Mouse (Mus musculus) heart, embryonic 11.5 days (tissue): ENCODE results near the gene Ruvbl1. TPM values are rescaled to one million over a fixed set of nuclear protein-coding genes. Genes with fewer than 3 reads are reported as not detected.

Source experiments
- ATAC-seq: fragments of 200-750 bp; cut with Nextera tagmentation; replicated peaks from 2 replicates; pipeline ENCODE4 v1.8.0; 2017; ENCODE audit warnings: moderate library complexity; ENCODE audit not compliant: insufficient number of reproducible peaks, low FRiP score, low TSS enrichment
- H3K27ac ChIP-seq: fragments of 300-500 bp; sonication (generic); 2 replicates; pipeline ENCODE4 v1.5.1; 2014; ENCODE audit warnings: mild to moderate bottlenecking, low read depth, low read length
- H3K27me3 ChIP-seq: fragments of 300-500 bp; sonication (generic); 2 replicates; pipeline ENCODE4 v1.6.1; 2014; ENCODE audit warnings: mild to moderate bottlenecking, low read length, mixed read lengths; ENCODE audit not compliant: control insufficient read depth, insufficient read depth
- H3K36me3 ChIP-seq: fragments of 300-500 bp; sonication (generic); 2 replicates; pipeline ENCODE4 v1.6.1; 2014; ENCODE audit warnings: mild to moderate bottlenecking, low read length, moderate library complexity, mixed read lengths; ENCODE audit not compliant: control insufficient read depth, insufficient read depth
- H3K4me1 ChIP-seq: fragments of 300-500 bp; sonication (generic); 2 replicates; pipeline ENCODE4 v1.6.1; 2014; ENCODE audit warnings: low read length; ENCODE audit not compliant: control insufficient read depth, insufficient read depth
- H3K4me2 ChIP-seq: fragments of 300-500 bp; sonication (generic); 2 replicates; pipeline ENCODE4 v1.6.1; 2014; ENCODE audit warnings: mild to moderate bottlenecking, moderate library complexity
- H3K4me3 ChIP-seq: fragments of 300-500 bp; sonication (generic); 2 replicates; pipeline ENCODE4 v1.5.1; 2014; ENCODE audit warnings: low read depth, low read length
- H3K9ac ChIP-seq: fragments of 300-500 bp; sonication (generic); 2 replicates; pipeline ENCODE4 v1.6.1; 2014; ENCODE audit warnings: mild to moderate bottlenecking, low read depth, low read length, moderate library complexity
- H3K9me3 ChIP-seq: fragments of 300-500 bp; sonication (generic); replicated peaks from 2 replicates; pipeline ENCODE4 v1.6.1; 2016; ENCODE audit warnings: low read length; ENCODE audit not compliant: control insufficient read depth
- WGBS: fragments of 180-500 bp; shearing (Covaris S2); extraction: QIAGEN DNeasy Blood & Tissue Kit; methylation state at CpG from one replicate; pipeline ENCODE4 v1.1.7; 2014; ENCODE audit not compliant: insufficient replicate concordance; 5-methylcytosine and 5-hydroxymethylcytosine counted together
- polyA plus RNA-seq: library from polyadenylated mRNA; unstranded; fragments of >200 nt; fragmentation: Nextera tagmentation; extraction: Ambion mirVana; gene quantifications from 2 replicates; pipeline ENCODE4 v1.2.1, GENCODE M21; 2014

Gene Ruvbl1
- polyA plus RNA-seq, 1 experiment from 2014 or later = 92.5 TPM

DNA sequence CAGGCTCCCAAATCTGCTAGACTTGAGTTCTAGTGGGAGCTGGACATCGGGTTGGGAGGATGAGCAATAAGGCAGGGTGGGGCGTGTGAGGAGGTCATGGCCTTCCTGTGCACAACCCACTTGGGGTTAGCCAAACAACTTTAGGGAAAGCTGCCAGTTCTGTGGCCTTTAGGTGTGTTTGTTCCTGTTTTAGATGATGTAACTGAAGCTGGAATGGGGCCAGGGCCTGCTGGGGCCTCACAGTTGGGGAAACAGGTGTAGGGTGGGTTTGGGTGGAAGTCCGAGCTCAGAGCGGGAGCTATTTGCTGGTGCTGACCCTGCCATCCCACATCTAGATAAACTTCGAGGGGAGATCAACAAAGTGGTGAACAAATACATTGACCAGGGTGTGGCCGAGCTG lies 20.2 kb downstream of the Ruvbl1 start:
- Histone ChIP-seq H3K27me3 (no peaks in the 10 kb centered on the region), H3K4me2 (no peak overlapping the region), H3K9me3 (no peaks in the 10 kb centered on the region), H3K4me3 (no peak overlapping the region), H3K27ac (no peak overlapping the region), H3K4me1 (no peaks in the 10 kb centered on the region), H3K36me3 (peaks cover 16% of the 10 kb centered on the region), H3K9ac (no peak overlapping the region)
- no peak for ATAC-seq
- WGBS = 81% methylated on average over 6 of the region's 6 CpGs

DNA sequence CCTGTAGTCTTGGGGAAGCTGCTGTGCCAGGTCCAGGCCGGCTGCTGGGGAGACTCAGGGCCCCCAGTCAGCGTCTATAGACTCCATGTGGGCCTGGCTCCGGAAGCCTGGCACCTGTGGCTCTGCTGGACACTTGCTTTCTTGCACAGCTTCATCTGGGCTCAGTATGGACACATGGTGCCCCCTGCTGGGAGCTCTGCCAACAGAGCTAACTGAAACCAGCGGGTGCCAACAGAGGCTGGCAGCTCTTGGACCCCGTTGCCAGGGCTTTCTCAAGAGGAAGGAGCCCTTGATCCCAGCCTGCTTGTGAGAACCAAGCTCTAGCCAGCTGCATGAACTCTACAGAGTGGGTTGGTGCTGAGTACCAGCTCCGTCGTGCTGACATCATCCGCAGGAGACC lies 21.7 kb downstream of the Ruvbl1 start:
- no peak for ATAC-seq
- H3K36me3 ChIP-seq = peaks cover 22% of the 10 kb centered on the region
- no peak overlapping the region for H3K4me2 ChIP-seq
- no peak overlapping the region for H3K27ac ChIP-seq
- H3K9ac ChIP-seq = no peak overlapping the region
- H3K9me3 ChIP-seq = no peaks in the 10 kb centered on the region
- H3K4me3 ChIP-seq = no peak overlapping the region
- H3K4me1 ChIP-seq = no peaks in the 10 kb centered on the region
- H3K27me3 ChIP-seq = no peaks in the 10 kb centered on the region
- 95% methylated on average over 8 of the region's 8 CpGs for WGBS

DNA sequence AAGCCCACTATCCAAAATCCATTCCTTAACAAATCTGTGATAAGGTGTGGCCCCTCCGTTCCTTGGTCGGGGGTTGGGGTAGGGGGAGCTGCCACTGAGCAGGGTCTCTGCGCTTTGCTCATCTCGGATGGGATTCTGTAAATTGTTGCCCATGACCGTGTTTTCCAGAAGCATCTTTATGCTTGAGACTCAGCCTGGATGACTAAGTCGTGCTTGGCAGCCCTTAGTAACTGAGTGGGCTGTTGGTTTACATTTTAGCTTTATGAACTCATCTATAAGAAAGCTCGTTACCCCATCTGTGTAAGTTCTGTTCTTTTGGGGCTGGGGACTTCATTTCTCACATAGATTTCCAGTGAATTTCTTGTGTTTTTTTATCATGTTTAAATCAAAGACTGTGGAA lies 23.8 kb downstream of the Ruvbl1 start:
- no peak overlapping the region for H3K27ac ChIP-seq
- H3K27me3 ChIP-seq = no peaks in the 10 kb centered on the region
- 88% methylated on average over 7 of the region's 7 CpGs for WGBS
- H3K9ac ChIP-seq = no peak overlapping the region
- ATAC-seq = no peak
- H3K4me2 ChIP-seq = no peak overlapping the region
- no peaks in the 10 kb centered on the region for H3K9me3 ChIP-seq
- no peaks in the 10 kb centered on the region for H3K4me1 ChIP-seq
- H3K36me3 ChIP-seq = peaks cover 16% of the 10 kb centered on the region; the same call in 1 of the 2 replicates
- no peak overlapping the region for H3K4me3 ChIP-seq

DNA sequence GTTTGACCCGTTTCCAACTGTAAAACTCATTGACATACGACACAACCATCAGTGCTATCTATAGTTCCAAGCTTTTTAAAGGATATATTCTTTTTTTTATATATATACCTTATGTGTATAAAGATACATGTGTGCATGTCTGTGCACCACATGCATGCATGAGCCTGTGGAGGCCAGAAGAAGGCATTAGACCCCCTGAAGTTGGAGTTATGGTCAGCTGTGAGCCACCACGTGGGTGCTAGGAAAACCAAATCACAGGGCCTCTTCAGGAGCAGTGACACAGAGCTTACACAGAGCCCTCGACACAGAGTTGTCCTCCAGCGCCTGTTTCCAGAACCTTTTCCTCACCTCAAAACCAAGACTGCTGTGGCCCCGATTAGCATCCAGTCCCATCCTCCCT lies 24.6 kb downstream of the Ruvbl1 start:
- Histone ChIP-seq H3K36me3 (peaks cover 16% of the 10 kb centered on the region; the same call in 1 of the 2 replicates), H3K27me3 (no peaks in the 10 kb centered on the region), H3K27ac (no peak overlapping the region), H3K9ac (no peak overlapping the region), H3K4me3 (no peak overlapping the region), H3K9me3 (no peaks in the 10 kb centered on the region), H3K4me2 (no peak overlapping the region), H3K4me1 (no peaks in the 10 kb centered on the region)
- 76% methylated on average over 6 of the region's 6 CpGs for WGBS
- ATAC-seq = no peak

DNA sequence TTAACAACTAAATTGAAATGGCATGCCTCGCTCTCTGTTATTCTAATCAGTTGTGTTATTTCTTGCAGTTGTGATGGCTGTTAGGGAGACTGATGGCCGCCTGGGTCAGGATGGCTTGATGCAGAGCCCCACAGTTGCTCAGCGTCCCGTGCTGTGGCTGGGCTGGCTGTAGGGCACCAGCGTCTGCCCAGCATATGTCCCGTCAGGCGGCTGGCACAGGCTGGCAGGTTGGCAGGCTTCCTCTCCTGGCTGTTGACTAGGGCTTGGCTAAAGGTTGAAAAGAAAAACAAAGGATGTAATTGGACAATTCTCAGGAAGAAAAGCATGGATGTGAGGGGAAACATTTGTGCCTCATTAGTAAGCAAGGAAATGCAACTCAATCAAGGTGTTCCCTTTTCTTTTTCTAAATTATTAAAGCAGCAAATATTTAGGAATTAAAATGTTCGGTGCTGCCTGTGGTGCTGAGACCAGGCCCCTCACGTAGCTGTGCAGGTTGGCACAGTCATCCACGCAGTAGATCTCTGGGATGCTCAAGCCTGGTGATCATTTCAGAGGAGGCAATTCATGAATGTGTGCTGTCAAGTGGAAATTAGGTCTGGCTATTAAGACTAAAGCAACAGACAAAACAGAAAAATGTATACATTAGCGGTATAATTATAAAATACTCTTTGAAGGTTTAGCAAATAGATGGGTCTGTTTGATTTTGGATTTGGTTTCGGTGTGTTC lies 25.6 kb downstream of the Ruvbl1 start:
- H3K27me3 ChIP-seq = no peaks in the 10 kb centered on the region
- H3K36me3 ChIP-seq = peaks cover 16% of the 10 kb centered on the region; the same call in 1 of the 2 replicates
- 93% methylated on average over 12 of the region's 12 CpGs for WGBS

DNA sequence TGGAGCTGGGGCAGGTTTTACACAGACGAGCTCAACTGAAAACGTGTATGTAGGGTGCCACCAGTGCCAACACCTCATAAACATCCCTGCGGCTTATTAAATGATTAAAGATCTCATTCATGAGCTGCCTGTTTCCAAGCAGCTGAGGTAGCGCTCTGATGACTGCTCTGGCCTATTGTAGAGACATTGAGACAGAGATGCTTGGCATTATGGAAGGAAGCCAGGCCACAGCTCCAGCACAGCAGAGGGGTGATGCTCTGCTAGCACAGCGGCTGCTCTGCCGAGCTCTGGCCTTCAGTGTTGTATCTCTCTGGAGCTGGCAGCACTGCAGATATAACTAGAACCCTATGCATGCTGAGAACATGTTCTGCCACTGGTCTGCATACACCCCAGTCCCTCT lies 28.5 kb downstream of the Ruvbl1 start:
- H3K27ac ChIP-seq = no peak overlapping the region
- 91% methylated on average over 6 of the region's 6 CpGs for WGBS
- no peaks in the 10 kb centered on the region for H3K4me1 ChIP-seq
- no peak for ATAC-seq
- H3K36me3 ChIP-seq = peaks cover 15% of the 10 kb centered on the region; the same call in 1 of the 2 replicates
- no peaks in the 10 kb centered on the region for H3K9me3 ChIP-seq
- no peaks in the 10 kb centered on the region for H3K27me3 ChIP-seq
- no peak overlapping the region for H3K9ac ChIP-seq
- H3K4me3 ChIP-seq = no peak overlapping the region
- no peak overlapping the region for H3K4me2 ChIP-seq

More for the DNA sequence above, 25.6 kb downstream of the Ruvbl1 start:
- H3K27ac ChIP-seq = no peak overlapping the region
- H3K9ac ChIP-seq = no peak overlapping the region
- no peak for ATAC-seq
- H3K4me1 ChIP-seq = no peaks in the 10 kb centered on the region
- H3K4me3 ChIP-seq = no peak overlapping the region
- no peaks in the 10 kb centered on the region for H3K9me3 ChIP-seq
- H3K4me2 ChIP-seq = no peak overlapping the region

DNA sequence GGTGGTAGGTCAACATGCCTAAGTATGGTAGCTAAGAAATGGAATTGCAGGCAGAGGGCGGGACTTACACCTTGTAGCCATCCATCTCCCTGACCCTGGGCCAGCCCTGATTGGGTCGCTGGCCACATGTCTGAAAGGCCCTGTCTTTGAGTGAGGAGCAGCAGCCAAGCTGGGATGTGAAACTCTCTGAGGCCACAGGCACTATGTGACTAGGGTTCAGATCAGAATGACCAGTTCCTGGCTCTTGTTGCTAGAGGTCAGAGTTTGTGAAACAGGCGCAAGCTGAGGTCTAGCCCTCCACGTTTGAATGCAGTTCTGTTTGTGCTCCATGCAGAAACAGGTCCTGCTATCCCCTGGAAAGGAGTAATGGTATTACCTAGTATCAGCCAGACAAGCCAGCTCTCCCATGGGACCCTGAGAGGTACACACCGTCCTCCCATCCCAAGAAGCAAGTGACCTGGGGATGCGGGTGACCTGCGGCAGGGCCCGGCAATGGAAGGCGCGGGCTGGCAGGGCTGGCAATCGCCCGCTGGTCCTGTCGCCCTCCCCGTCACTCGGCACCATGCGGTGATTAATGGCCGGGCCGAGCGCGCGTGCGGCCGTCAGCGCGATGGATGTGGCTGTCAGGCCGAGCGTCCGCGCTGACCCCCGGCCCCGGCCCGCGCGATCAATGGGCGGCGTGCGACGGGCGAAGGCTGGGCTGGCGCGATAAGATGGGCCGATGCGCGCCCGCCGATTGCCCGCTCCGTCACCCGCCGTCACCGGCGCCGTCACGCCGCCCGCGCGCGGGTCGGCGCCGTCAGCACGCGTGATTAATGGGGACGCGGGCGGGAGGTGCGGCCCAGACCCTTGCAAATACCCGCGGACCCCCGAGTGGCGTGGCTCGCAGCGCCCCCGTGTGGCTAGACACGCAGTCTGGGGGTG lies 34.5 kb downstream of the Ruvbl1 start:
- ATAC-seq = peak; percentile 39; the same call in 1 of the 2 replicates
- Histone ChIP-seq H3K36me3 (peaks cover 18% of the 10 kb centered on the region), H3K27ac (no peak overlapping the region), H3K27me3 (no peaks in the 10 kb centered on the region), H3K9ac (peak overlapping the region; percentile 65), H3K4me2 (peak overlapping the region; percentile 93), H3K4me3 (peak overlapping the region; percentile 53), H3K4me1 (peaks cover 31% of the 10 kb centered on the region), H3K9me3 (no peaks in the 10 kb centered on the region)
- WGBS = 3% methylated on average over 76 of the region's 76 CpGs

DNA sequence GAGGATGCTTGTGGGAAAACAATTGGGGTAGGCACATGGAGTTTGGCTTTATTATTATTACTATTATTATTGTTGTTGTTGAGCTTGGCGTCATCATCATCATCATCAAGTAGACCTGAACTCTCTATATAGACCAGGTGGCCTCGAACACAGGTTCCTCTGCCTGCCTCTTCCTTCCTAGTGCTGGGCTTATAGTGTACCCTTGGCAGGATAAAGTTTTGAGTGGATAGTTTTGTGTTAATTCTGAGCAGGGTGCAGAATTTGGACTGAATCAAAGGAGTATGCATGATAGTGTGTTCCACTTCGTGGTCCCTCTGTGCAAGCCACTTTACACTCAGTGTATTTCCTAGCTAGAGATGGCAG lies 35.2 kb downstream of the Ruvbl1 start:
- WGBS = 10% methylated on average over 3 of the region's 3 CpGs

More for the DNA sequence above, 35.2 kb downstream of the Ruvbl1 start:
- H3K4me2 ChIP-seq = peak overlapping the region; percentile 93
- no peak overlapping the region for H3K27ac ChIP-seq
- H3K4me3 ChIP-seq = peak overlapping the region; percentile 53
- peak overlapping the region; percentile 65 for H3K9ac ChIP-seq
- no peaks in the 10 kb centered on the region for H3K9me3 ChIP-seq
- ATAC-seq = no peak
- H3K4me1 ChIP-seq = peaks cover 31% of the 10 kb centered on the region
- no peaks in the 10 kb centered on the region for H3K27me3 ChIP-seq
- peaks cover 24% of the 10 kb centered on the region for H3K36me3 ChIP-seq
